Mouse (Mus musculus): Measurements from ENCODE around the gene Ppif.

DNA sequence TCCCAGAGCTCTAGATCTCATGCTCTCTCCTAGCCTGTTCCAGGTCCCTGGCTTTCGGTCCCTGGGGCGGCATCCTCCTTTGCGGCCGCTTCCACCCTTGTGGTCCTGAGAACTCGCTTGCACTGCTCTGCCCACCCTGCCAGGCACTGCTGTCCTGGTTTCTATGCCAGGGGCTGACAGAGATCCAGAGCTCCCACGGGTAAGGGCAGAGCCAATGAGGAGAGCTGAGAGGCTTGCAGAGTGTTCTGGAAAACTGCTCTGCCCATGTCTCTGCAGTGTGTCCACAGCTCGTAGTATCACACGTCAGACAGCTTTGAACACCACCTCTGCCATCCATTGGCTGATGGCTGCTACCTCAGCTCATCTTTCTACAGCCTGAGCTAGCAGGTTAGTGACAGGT is 23.8 kb downstream of the Ppif start:
- TF ChIP-seq POLR2A (IDR thresholded peaks at IDR 0.05; ENCODE audit: low read depth, low read length) (no peak), CTCF (IDR thresholded peaks at IDR 0.05; ENCODE audit: borderline replicate concordance, insufficient read depth, low read length) (no peak)
